Mouse (Mus musculus): ENCODE data around the gene Oas1h. TPM values are rescaled to one million over a fixed set of nuclear protein-coding genes. Genes with fewer than 3 reads are reported as not detected.
"Not testable (repeated sequence)": the region's sequence is repeated elsewhere in the genome, so short reads cannot be mapped to it uniquely, and the experiment has no call there.

The Oas1h gene
- polyA plus RNA-seq, 1 experiment from 2014 or later, result not detected

DNA sequence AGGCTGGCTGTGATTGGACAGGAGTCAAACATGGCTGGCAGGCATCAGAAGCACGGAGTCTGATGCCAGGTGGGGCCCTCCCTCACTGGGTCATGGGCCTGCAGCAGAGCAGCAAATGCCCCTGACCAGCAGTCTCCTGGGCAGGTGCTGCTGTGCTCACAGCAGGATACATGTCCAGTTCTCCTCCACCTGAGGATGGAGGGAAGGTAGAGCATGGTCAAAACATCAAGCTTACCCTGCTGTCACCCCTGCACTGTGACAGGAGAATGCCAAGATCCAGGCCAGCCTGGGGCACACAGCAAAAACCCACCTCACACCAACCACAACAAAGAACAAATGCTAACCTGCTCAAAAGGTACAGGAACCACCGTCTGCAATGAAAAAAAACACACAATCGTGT is 15.6 kb downstream of the Oas1h start:
- not testable (repeated sequence) for H3K4me3 ChIP-seq (ENCODE audit: low read length); H3K9ac ChIP-seq (ENCODE audit: low read length); ATAC-seq (ENCODE audit: low read depth); H3K4me1 ChIP-seq (replicated peaks; ENCODE audit: control insufficient read depth, insufficient read depth, low read length); H3K36me3 ChIP-seq (ENCODE audit: control insufficient read depth, insufficient read depth, low read length); H3K4me2 ChIP-seq (ENCODE audit: low read depth, low read length); H3K9me3 ChIP-seq (ENCODE audit: control insufficient read depth, low read length); H3K27me3 ChIP-seq (ENCODE audit: control insufficient read depth, insufficient read depth, low read depth, low read length); H3K27ac ChIP-seq (ENCODE audit: low read length)
- WGBS, result 59% methylated on average over 2 of the region's 3 CpGs

DNA sequence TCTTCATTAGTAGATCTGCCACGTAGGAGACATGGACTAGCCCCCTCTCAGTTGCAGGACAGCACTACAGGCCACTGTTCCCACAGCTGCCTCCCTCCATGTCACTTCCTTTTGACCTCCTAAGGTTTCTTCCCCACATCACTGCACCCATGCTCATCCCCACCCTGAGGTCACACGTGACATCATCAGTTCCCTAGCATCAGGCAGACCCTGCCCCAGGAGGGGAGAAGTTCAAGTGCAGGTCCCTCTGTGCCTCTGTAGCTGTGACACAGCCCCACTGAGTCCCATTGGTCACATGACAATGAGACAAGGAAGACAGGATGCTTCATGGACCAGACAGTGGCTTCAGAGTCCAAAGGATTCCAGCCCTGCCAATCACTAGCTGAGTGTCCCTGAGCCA is 16.2 kb downstream of the Oas1h start:
- H3K27ac ChIP-seq (ENCODE audit: low read length); H3K27me3 ChIP-seq (ENCODE audit: control insufficient read depth, insufficient read depth, low read depth, low read length); H3K36me3 ChIP-seq (ENCODE audit: control insufficient read depth, insufficient read depth, low read length); H3K4me1 ChIP-seq (replicated peaks; ENCODE audit: control insufficient read depth, insufficient read depth, low read length); H3K4me3 ChIP-seq (ENCODE audit: low read length); H3K9me3 ChIP-seq (ENCODE audit: control insufficient read depth, low read length); ATAC-seq (ENCODE audit: low read depth); H3K9ac ChIP-seq (ENCODE audit: low read length); H3K4me2 ChIP-seq (ENCODE audit: low read depth, low read length): not testable (repeated sequence)
- 66% methylated on average over 2 of the region's 2 CpGs for WGBS

DNA sequence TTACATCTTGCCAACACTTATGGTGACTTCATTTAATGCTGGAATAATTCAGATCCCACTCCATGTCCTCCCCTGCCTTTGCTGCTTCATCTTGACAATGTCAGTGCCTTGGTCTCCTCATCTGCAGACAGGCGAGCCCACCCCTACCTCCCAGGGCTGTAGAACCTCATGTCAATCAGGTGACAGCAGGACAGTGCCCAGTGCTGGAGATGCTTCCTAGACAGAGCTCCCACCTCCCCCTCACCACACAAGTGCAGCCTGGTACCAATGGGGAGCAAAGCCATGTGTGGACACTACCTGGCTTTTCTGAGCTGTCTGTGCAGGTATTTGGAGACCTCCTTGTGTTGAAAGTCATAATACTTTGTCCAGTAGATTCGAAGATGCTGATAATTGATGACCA is 17.6 kb downstream of the Oas1h start:
- WGBS, result 44% methylated on average over 2 of the region's 2 CpGs
- not testable (repeated sequence) for H3K27me3 ChIP-seq (ENCODE audit: control insufficient read depth, insufficient read depth, low read depth, low read length); H3K9me3 ChIP-seq (ENCODE audit: control insufficient read depth, low read length); ATAC-seq (ENCODE audit: low read depth); H3K27ac ChIP-seq (ENCODE audit: low read length); H3K9ac ChIP-seq (ENCODE audit: low read length); H3K4me2 ChIP-seq (ENCODE audit: low read depth, low read length); H3K4me3 ChIP-seq (ENCODE audit: low read length); H3K4me1 ChIP-seq (replicated peaks; ENCODE audit: control insufficient read depth, insufficient read depth, low read length); H3K36me3 ChIP-seq (ENCODE audit: control insufficient read depth, insufficient read depth, low read length)

DNA sequence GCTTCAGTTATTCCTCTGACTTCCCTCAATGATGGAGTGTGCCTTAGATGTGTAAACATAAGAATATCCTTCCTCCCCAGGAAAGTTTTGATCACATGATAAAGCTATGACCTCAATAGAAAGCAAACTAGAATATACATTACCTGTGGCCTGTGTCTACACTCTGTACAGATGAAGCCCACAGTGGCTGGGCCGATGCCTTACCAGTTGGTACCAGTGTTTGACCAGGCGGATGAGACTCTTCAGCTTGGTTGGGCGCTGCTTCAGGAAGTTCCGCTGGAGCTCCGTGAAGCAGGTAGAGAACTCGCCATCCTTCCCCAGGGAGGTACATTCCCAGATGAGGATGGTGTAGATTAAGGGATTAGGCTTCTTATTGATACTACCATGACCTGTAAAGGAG is 20.5 kb downstream of the Oas1h start:
- H3K27ac ChIP-seq (ENCODE audit: low read length); H3K9me3 ChIP-seq (ENCODE audit: control insufficient read depth, low read length); H3K27me3 ChIP-seq (ENCODE audit: control insufficient read depth, insufficient read depth, low read depth, low read length); H3K4me3 ChIP-seq (ENCODE audit: low read length); H3K4me2 ChIP-seq (ENCODE audit: low read depth, low read length); H3K4me1 ChIP-seq (replicated peaks; ENCODE audit: control insufficient read depth, insufficient read depth, low read length); ATAC-seq (ENCODE audit: low read depth); H3K36me3 ChIP-seq (ENCODE audit: control insufficient read depth, insufficient read depth, low read length); H3K9ac ChIP-seq (ENCODE audit: low read length): not testable (repeated sequence)
- WGBS, result 91% methylated on average over 6 of the region's 6 CpGs

DNA sequence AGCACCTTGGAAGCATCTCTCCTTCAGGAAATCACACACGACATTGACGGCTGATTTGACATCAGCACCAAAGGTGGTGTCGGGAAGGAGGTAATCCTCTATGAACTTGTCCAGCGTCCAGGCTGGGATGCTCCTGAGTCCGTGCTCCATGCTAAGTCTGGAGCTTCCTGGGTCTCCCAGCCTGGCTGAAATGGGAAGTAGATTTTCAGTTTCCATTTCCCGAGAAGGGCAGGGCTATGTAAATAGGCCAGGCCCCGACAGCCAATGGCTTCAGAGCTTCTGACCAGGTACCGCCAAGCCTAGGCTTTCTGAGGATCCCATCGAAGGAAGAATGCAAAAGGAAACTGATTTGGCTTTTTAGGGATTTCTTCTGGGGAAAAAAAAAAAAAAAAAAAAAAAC is 26.2 kb downstream of the Oas1h start, which contains the start of gene Oas1g:
Gene Oas1g, minus strand, starts transcription at position 201 of the 400 bp plus-strand sequence.
- ATAC-seq (ENCODE audit: low read depth); H3K27ac ChIP-seq (ENCODE audit: low read length); H3K36me3 ChIP-seq (ENCODE audit: control insufficient read depth, insufficient read depth, low read length); H3K9ac ChIP-seq (ENCODE audit: low read length); H3K4me3 ChIP-seq (ENCODE audit: low read length); H3K4me2 ChIP-seq (ENCODE audit: low read depth, low read length); H3K4me1 ChIP-seq (replicated peaks; ENCODE audit: control insufficient read depth, insufficient read depth, low read length); H3K9me3 ChIP-seq (ENCODE audit: control insufficient read depth, low read length); H3K27me3 ChIP-seq (ENCODE audit: control insufficient read depth, insufficient read depth, low read depth, low read length): not testable (repeated sequence)
- WGBS, result 6% methylated on average over 5 of the region's 9 CpGs

DNA sequence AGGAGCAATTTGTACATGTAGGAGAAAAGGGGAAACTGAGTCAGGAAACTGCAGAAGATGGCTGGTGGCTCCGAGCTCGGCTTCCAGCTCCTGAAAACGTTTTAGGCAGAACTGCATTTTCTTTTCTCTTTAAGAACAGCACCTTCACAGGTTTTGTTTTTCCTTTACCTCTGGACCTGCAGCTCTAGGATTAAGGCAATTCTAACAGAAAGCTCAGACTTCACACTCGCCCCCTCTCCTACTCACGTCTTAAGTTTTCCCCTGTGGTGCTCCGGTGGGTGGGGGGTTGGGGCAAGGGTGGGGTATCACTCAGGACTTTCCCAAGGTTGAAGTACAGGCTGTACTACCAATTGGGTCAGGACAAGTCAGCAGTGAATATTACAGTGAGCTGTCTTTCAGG is 26.6 kb downstream of the Oas1h start:
- no peaks in the 10 kb centered on the region for H3K36me3 ChIP-seq (ENCODE audit: control insufficient read depth, insufficient read depth, low read length)
- no peaks in the 10 kb centered on the region for H3K27me3 ChIP-seq (ENCODE audit: control insufficient read depth, insufficient read depth, low read depth, low read length)
- no peak overlapping the region for H3K27ac ChIP-seq (ENCODE audit: low read length)
- WGBS, result 33% methylated on average over 6 of the region's 6 CpGs
- H3K9ac ChIP-seq (ENCODE audit: low read length), result no peak overlapping the region
- H3K4me3 ChIP-seq (ENCODE audit: low read length), result no peak overlapping the region
- no peaks in the 10 kb centered on the region for H3K4me1 ChIP-seq (replicated peaks; ENCODE audit: control insufficient read depth, insufficient read depth, low read length)
- ATAC-seq (ENCODE audit: low read depth), result no peak
- H3K4me2 ChIP-seq (ENCODE audit: low read depth, low read length), result no peak overlapping the region
- no peaks in the 10 kb centered on the region for H3K9me3 ChIP-seq (ENCODE audit: control insufficient read depth, low read length)

DNA sequence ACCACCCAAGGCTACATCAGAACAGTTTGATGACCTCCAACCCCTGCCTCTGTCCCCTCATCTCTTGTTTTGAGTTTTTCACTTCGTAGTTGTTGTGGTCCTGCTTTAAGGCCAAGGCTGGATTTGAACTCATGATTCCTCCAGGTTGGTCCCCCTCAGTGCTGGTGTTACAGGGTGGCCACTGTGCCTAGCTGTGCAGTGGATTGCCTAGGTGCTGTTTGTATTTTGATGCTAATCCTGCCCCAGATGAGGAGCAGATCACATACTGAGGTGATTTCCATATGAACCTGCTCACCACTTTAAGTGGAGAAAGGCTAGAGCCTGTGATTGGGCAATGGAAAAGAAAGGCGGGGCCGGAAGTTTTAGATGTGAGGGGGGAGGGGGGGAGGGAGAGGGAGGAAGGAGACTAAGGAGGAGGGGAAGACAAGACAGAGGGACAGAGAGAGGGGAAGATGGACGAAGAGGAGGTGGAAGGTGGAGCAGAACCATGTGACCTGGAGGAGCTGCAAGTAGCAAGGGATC is 27.1 kb downstream of the Oas1h start:
- not testable (repeated sequence) for H3K4me3 ChIP-seq (ENCODE audit: low read length); H3K9ac ChIP-seq (ENCODE audit: low read length); H3K36me3 ChIP-seq (ENCODE audit: control insufficient read depth, insufficient read depth, low read length); ATAC-seq (ENCODE audit: low read depth); H3K9me3 ChIP-seq (ENCODE audit: control insufficient read depth, low read length); H3K27me3 ChIP-seq (ENCODE audit: control insufficient read depth, insufficient read depth, low read depth, low read length); H3K27ac ChIP-seq (ENCODE audit: low read length); H3K4me1 ChIP-seq (replicated peaks; ENCODE audit: control insufficient read depth, insufficient read depth, low read length); H3K4me2 ChIP-seq (ENCODE audit: low read depth, low read length)
- 42% methylated on average over 4 of the region's 4 CpGs for WGBS

DNA sequence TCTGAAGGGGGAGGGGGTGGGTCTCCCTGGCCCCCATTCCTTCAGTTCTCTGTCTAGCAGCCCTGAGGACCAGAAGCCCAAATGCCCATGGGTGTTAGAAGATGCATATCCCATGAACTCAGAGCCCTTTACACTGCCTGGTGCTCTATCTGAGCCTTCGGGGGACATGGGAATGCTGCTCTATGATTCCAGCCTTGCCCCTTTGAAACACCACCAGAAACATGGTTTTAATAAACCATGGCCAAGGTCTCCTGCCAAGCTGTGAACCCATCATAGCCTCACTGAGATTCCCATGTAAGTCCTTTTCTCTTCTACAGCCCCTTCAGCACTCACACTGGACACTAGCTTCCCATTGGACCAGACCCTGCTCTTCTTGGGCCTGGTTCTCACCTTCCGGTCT is 28.8 kb downstream of the Oas1h start:
- Histone ChIP-seq H3K4me1 (replicated peaks; ENCODE audit: control insufficient read depth, insufficient read depth, low read length) (no peaks in the 10 kb centered on the region), H3K4me2 (ENCODE audit: low read depth, low read length) (no peak overlapping the region), H3K9ac (ENCODE audit: low read length) (no peak overlapping the region), H3K27ac (ENCODE audit: low read length) (no peak overlapping the region), H3K36me3 (ENCODE audit: control insufficient read depth, insufficient read depth, low read length) (no peaks in the 10 kb centered on the region), H3K9me3 (ENCODE audit: control insufficient read depth, low read length) (no peaks in the 10 kb centered on the region), H3K4me3 (ENCODE audit: low read length) (no peak overlapping the region), H3K27me3 (ENCODE audit: control insufficient read depth, insufficient read depth, low read depth, low read length) (no peaks in the 10 kb centered on the region)
- no peak for ATAC-seq (ENCODE audit: low read depth)
- WGBS, result 91% methylated on average over 2 of the region's 2 CpGs

DNA sequence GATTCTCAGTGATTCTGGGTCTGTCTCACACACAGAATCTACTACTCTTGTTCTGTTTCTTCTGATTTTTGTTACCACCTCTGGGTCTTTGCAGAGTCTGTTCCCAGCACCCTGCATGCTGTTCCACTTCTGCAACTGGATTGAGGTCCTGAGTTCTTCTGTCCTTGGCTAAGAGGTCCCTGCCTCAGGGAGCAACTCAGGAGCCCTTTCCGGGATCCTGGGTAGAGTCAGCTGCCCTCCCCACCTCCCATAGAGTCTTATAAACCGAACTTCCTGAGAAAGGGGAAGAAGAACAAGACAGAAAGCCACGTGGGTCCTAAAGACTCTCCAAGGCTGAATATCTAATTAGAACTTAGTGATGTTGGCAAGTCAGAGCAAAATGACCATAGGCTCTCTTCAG is 29.8 kb downstream of the Oas1h start:
- Histone ChIP-seq H3K36me3 (ENCODE audit: control insufficient read depth, insufficient read depth, low read length) (no peaks in the 10 kb centered on the region), H3K4me1 (replicated peaks; ENCODE audit: control insufficient read depth, insufficient read depth, low read length) (no peaks in the 10 kb centered on the region), H3K27ac (ENCODE audit: low read length) (no peak overlapping the region), H3K9ac (ENCODE audit: low read length) (no peak overlapping the region), H3K4me3 (ENCODE audit: low read length) (no peak overlapping the region), H3K9me3 (ENCODE audit: control insufficient read depth, low read length) (no peaks in the 10 kb centered on the region), H3K4me2 (ENCODE audit: low read depth, low read length) (no peak overlapping the region), H3K27me3 (ENCODE audit: control insufficient read depth, insufficient read depth, low read depth, low read length) (no peaks in the 10 kb centered on the region)
- no peak for ATAC-seq (ENCODE audit: low read depth)
- 54% methylated on average over 3 of the region's 3 CpGs for WGBS

DNA sequence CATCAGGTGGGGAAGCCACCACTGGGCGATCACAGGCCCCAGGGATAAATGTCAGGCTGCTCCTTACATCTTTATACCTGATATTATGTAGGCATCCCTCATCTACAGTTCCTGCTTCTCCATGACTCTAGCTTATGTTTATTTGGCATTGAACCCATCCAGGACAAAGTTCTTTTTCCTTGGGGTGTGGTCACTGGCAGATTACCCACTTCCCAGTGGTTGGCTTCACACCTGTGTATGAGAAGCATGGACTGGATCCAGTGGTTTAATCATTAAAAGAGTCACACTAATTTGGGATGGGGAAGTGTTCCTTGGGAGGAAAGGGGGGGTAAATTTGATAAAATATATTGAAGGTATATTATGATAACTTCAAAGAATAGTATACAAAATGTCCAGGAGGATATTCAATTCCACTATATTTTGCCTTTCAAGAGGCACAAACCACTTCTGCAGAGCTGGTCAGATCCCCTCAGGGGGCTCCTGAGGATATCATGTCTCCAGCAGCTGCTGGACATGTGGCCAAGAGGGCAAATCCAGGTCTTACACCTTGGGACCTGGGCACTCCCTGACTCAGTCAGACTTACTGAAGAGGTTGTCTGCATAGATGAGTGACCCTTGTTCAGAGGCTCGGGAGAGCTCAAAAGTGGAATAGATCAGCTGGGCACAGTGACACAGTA is 30.5 kb downstream of the Oas1h start:
- WGBS, result 67% methylated on average over 2 of the region's 2 CpGs
- H3K4me3 ChIP-seq (ENCODE audit: low read length); H3K27ac ChIP-seq (ENCODE audit: low read length); H3K27me3 ChIP-seq (ENCODE audit: control insufficient read depth, insufficient read depth, low read depth, low read length); H3K36me3 ChIP-seq (ENCODE audit: control insufficient read depth, insufficient read depth, low read length); H3K9me3 ChIP-seq (ENCODE audit: control insufficient read depth, low read length); H3K9ac ChIP-seq (ENCODE audit: low read length); H3K4me1 ChIP-seq (replicated peaks; ENCODE audit: control insufficient read depth, insufficient read depth, low read length); H3K4me2 ChIP-seq (ENCODE audit: low read depth, low read length); ATAC-seq (ENCODE audit: low read depth): not testable (repeated sequence)

All from lung, embryonic 16.5 days (tissue).